Mouse (Mus musculus): ENCODE results near the gene Lekr1. TPM values are rescaled to one million over a fixed set of nuclear protein-coding genes. Genes with fewer than 3 reads are reported as not detected.

Lekr1 gene
- polyA plus RNA-seq, 1 experiment from 2014 or later: 5.7 TPM

GRCm38 (mm10) chr3:65826716-65827115 is 160.7 kb downstream of the Lekr1 start:
- H3K27ac ChIP-seq: no peak overlapping the region
- no peak overlapping the region for H3K9ac ChIP-seq (replicated peaks)
- no peaks in the 10 kb centered on the region for H3K9me3 ChIP-seq
- WGBS: 80% methylated on average over 6 of the region's 6 CpGs
- no peaks in the 10 kb centered on the region for H3K36me3 ChIP-seq
- no peaks in the 10 kb centered on the region for H3K27me3 ChIP-seq
- H3K4me3 ChIP-seq (replicated peaks): no peak overlapping the region
- peaks cover 18% of the 10 kb centered on the region for H3K4me1 ChIP-seq (replicated peaks)
- no peak for ATAC-seq
- H3K4me2 ChIP-seq (replicated peaks): no peak overlapping the region

DNA sequence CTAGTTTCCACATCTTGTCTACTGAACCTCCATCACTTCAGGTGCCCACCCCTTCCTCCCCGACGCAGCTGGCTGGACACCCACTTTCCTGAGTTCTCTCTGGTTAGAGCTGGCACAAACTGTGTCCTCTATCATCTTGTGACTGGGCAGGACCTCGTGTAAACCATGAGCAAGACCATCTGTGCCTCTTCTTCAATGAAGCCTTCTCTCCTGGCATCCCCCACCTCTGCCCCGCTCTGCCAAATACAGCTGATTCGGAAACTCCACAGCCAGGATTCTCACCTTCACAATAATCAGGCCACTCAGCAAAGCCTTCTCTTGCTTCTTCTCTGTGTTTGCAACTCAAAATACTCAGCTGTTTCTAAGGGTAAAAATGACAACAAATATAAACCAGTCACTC is 161.4 kb downstream of the Lekr1 start:
- WGBS: 83% methylated on average over 5 of the region's 5 CpGs
- Histone ChIP-seq H3K9ac (replicated peaks) (no peak overlapping the region), H3K27me3 (no peaks in the 10 kb centered on the region), H3K9me3 (no peaks in the 10 kb centered on the region), H3K4me2 (replicated peaks) (no peak overlapping the region), H3K4me3 (replicated peaks) (no peak overlapping the region), H3K27ac (no peak overlapping the region), H3K4me1 (replicated peaks) (peaks cover 18% of the 10 kb centered on the region), H3K36me3 (no peaks in the 10 kb centered on the region)
- ATAC-seq: no peak

DNA sequence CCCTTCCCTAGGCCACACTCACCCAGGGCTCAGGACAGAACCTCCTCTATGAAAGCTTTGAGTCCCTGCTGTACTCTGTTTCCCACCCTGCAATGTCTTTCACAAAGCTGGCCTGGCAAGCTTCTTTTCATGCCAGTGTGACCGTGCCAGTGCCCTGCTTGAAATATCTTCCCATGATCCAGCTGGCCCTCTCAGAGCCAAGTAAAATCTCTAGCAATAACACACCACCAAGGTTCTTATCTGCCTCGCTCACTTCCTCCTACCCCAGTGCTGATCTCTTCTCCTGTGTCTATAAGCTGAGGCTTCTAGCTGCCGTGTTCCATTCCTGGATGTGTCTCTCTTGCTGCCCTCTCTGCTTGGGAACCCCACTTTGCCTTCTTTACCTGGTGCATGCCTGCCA is 162.0 kb downstream of the Lekr1 start:
- H3K4me2 ChIP-seq (replicated peaks): no peak overlapping the region
- H3K4me3 ChIP-seq (replicated peaks): no peak overlapping the region
- peaks cover 18% of the 10 kb centered on the region for H3K4me1 ChIP-seq (replicated peaks)
- H3K27me3 ChIP-seq: no peaks in the 10 kb centered on the region
- H3K9me3 ChIP-seq: no peaks in the 10 kb centered on the region
- WGBS: 75% methylated on average over 3 of the region's 3 CpGs
- H3K36me3 ChIP-seq: no peaks in the 10 kb centered on the region
- no peak for ATAC-seq
- no peak overlapping the region for H3K9ac ChIP-seq (replicated peaks)
- H3K27ac ChIP-seq: no peak overlapping the region

- peaks cover 18% of the 10 kb centered on the region for H3K4me1 ChIP-seq (replicated peaks)
- H3K9me3 ChIP-seq: no peaks in the 10 kb centered on the region
- no peak overlapping the region for H3K4me3 ChIP-seq (replicated peaks)
- H3K9ac ChIP-seq (replicated peaks): no peak overlapping the region
- H3K4me2 ChIP-seq (replicated peaks): peak overlapping the region; percentile 19; the same call in 1 of the 2 replicates
- H3K27me3 ChIP-seq: no peaks in the 10 kb centered on the region
- no peaks in the 10 kb centered on the region for H3K36me3 ChIP-seq
- no peak overlapping the region for H3K27ac ChIP-seq
- WGBS: 11% methylated on average over 7 of the region's 7 CpGs
- ATAC-seq: peak; percentile 92
These were observed 163.2 kb downstream of the Lekr1 start for GRCm38 (mm10) chr3:65829230-65829629.

GRCm38 (mm10) chr3:65829943-65830483 is 164.0 kb downstream of the Lekr1 start:
- Histone ChIP-seq H3K36me3 (no peaks in the 10 kb centered on the region), H3K4me2 (replicated peaks) (no peak overlapping the region), H3K4me3 (replicated peaks) (no peak overlapping the region), H3K9me3 (no peaks in the 10 kb centered on the region), H3K4me1 (replicated peaks) (peaks cover 18% of the 10 kb centered on the region), H3K9ac (replicated peaks) (no peak overlapping the region), H3K27me3 (no peaks in the 10 kb centered on the region), H3K27ac (no peak overlapping the region)
- ATAC-seq: peak; percentile 66; the same call in 1 of the 2 replicates
- 66% methylated on average over 7 of the region's 7 CpGs for WGBS

DNA sequence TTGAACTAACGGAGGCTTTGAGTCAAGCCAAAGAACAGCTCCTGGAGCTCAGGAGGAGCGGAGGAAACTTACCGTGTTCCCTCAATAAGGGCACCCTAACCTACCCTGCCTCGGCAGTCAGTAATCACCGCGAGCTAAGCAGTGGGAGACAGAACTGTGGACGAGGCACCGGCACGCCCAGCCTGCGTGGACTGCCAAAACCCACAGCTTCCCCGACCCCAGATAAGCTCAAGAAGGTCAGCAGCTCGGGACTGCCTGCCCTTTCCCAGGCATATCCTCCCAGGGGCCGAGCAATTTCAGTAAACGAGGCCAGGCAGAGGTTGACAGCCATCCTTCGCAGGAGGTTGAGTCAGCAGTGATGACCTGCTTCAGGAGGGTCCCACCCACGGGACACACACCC is 164.8 kb downstream of the Lekr1 start:
- Histone ChIP-seq H3K9me3 (no peaks in the 10 kb centered on the region), H3K27me3 (no peaks in the 10 kb centered on the region), H3K4me2 (replicated peaks) (no peak overlapping the region), H3K4me3 (replicated peaks) (no peak overlapping the region), H3K27ac (no peak overlapping the region), H3K9ac (replicated peaks) (no peak overlapping the region), H3K36me3 (no peaks in the 10 kb centered on the region), H3K4me1 (replicated peaks) (peaks cover 18% of the 10 kb centered on the region)
- 50% methylated on average over 16 of the region's 16 CpGs for WGBS
- no peak for ATAC-seq

- Histone ChIP-seq H3K27me3 (no peaks in the 10 kb centered on the region), H3K9me3 (no peaks in the 10 kb centered on the region), H3K4me1 (replicated peaks) (peaks cover 18% of the 10 kb centered on the region), H3K4me2 (replicated peaks) (no peak overlapping the region), H3K9ac (replicated peaks) (no peak overlapping the region), H3K4me3 (replicated peaks) (no peak overlapping the region), H3K36me3 (no peaks in the 10 kb centered on the region), H3K27ac (no peak overlapping the region)
- no peak for ATAC-seq
- WGBS: 72% methylated on average over 7 of the region's 7 CpGs
These were observed 166.4 kb downstream of the Lekr1 start for GRCm38 (mm10) chr3:65832398-65832797.

GRCm38 (mm10) chr3:65836435-65836834 is 170.4 kb downstream of the Lekr1 start:
- no peak overlapping the region for H3K4me3 ChIP-seq (replicated peaks)
- no peak overlapping the region for H3K27ac ChIP-seq
- ATAC-seq: no peak
- H3K36me3 ChIP-seq: no peaks in the 10 kb centered on the region
- WGBS: 68% methylated on average over 5 of the region's 5 CpGs
- no peak overlapping the region for H3K9ac ChIP-seq (replicated peaks)
- no peak overlapping the region for H3K4me2 ChIP-seq (replicated peaks)
- H3K4me1 ChIP-seq (replicated peaks): no peaks in the 10 kb centered on the region
- no peaks in the 10 kb centered on the region for H3K27me3 ChIP-seq
- H3K9me3 ChIP-seq: no peaks in the 10 kb centered on the region

GRCm38 (mm10) chr3:65839664-65840063 is 173.6 kb downstream of the Lekr1 start:
- Histone ChIP-seq H3K27me3 (no peaks in the 10 kb centered on the region), H3K4me2 (replicated peaks) (no peak overlapping the region), H3K4me3 (replicated peaks) (no peak overlapping the region), H3K9me3 (no peaks in the 10 kb centered on the region), H3K27ac (no peak overlapping the region), H3K36me3 (no peaks in the 10 kb centered on the region), H3K4me1 (replicated peaks) (no peaks in the 10 kb centered on the region), H3K9ac (replicated peaks) (no peak overlapping the region)
- no peak for ATAC-seq

DNA sequence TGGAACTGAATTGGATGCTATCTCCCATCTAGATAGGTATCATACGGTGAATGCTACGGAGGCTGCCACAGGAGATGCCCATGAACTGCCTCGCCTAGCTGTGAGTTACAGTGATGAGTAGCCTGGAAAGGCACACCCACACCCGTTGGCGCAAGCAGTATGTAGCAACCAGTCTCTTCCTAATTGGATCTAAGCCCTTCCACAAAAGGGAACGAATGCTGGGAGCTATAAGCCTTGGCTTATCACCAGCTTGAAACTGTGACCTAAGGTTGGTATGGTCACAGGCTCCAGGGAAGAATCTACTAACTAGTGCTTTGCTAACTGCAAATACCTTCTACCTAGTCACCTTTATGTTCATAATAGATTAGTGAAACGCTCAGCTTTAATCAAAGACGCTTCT is 175.1 kb downstream of the Lekr1 start:
- Histone ChIP-seq H3K4me1 (replicated peaks) (no peaks in the 10 kb centered on the region), H3K4me2 (replicated peaks) (no peak overlapping the region), H3K27me3 (no peaks in the 10 kb centered on the region), H3K27ac (no peak overlapping the region), H3K4me3 (replicated peaks) (no peak overlapping the region), H3K9me3 (no peaks in the 10 kb centered on the region), H3K36me3 (no peaks in the 10 kb centered on the region), H3K9ac (replicated peaks) (no peak overlapping the region)
- 81% methylated on average over 8 of the region's 8 CpGs for WGBS
- no peak for ATAC-seq

DNA sequence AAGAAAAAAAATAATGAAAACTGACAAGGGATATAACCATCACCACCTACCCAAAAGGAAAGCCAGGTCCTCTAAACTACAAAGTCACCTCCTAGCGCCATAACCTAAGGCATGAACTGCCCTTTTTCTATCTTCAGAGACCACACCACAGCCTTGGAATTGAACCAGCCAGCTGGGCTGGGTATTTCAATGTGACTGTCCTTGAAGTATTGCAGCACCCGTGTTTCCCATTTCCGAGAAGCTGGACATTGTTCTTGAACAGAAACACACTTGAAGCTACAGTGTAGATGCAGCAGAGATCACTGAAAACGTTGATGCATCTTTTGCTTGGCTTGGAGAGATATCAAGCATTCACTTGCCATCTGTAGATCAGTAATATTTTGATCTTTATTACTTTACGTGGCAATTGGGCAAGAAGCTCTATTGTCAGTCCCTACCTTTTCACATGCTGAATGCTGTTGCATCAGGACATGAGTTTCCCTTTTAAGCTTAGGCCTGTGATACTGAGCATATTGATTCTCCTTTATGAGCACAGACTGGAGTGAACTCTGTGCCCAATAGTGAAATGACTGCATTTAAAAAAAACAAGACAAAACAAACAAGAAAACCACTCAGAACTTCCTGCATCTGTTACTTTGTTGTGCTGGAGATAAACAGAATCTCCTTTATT is 176.6 kb downstream of the Lekr1 start:
- H3K27ac ChIP-seq: no peak overlapping the region
- H3K4me1 ChIP-seq (replicated peaks): no peaks in the 10 kb centered on the region
- no peak overlapping the region for H3K4me2 ChIP-seq (replicated peaks)
- WGBS: 87% methylated on average over 5 of the region's 5 CpGs
- H3K27me3 ChIP-seq: no peaks in the 10 kb centered on the region
- H3K9me3 ChIP-seq: no peaks in the 10 kb centered on the region
- no peak for ATAC-seq
- no peak overlapping the region for H3K9ac ChIP-seq (replicated peaks)
- no peaks in the 10 kb centered on the region for H3K36me3 ChIP-seq
- H3K4me3 ChIP-seq (replicated peaks): no peak overlapping the region

GRCm38 (mm10) chr3:65843185-65843552 is 177.1 kb downstream of the Lekr1 start:
- WGBS: 64% methylated on average over 4 of the region's 4 CpGs

GRCm38 (mm10) chr3:65844302-65844701 is 178.3 kb downstream of the Lekr1 start:
- no peak overlapping the region for H3K4me2 ChIP-seq (replicated peaks)
- H3K27me3 ChIP-seq: no peaks in the 10 kb centered on the region
- H3K36me3 ChIP-seq: no peaks in the 10 kb centered on the region
- no peaks in the 10 kb centered on the region for H3K4me1 ChIP-seq (replicated peaks)
- no peak overlapping the region for H3K4me3 ChIP-seq (replicated peaks)
- no peaks in the 10 kb centered on the region for H3K9me3 ChIP-seq
- H3K9ac ChIP-seq (replicated peaks): no peak overlapping the region
- no peak overlapping the region for H3K27ac ChIP-seq
- no peak for ATAC-seq
- WGBS: 89% methylated on average over 10 of the region's 10 CpGs

More at GRCm38 (mm10) chr3:65843185-65843552, 177.1 kb downstream of the Lekr1 start:
- Histone ChIP-seq H3K27ac (no peak overlapping the region), H3K9me3 (no peaks in the 10 kb centered on the region), H3K36me3 (no peaks in the 10 kb centered on the region), H3K27me3 (no peaks in the 10 kb centered on the region), H3K4me2 (replicated peaks) (no peak overlapping the region), H3K9ac (replicated peaks) (no peak overlapping the region), H3K4me1 (replicated peaks) (no peaks in the 10 kb centered on the region), H3K4me3 (replicated peaks) (no peak overlapping the region)
- ATAC-seq: no peak
